In genomic region chr1:136561823-136562222, GRCm38 (mm10) we compare ENCODE assay signal across 17 mouse cellular contexts.
DNase-seq lines count a peak whose midpoint lies in the region; ATAC-seq and TF ChIP-seq lines count a peak whose summit lies in the region.
"Had no signal": no experiment of that assay in that cellular context is flagged by ENCODE, and none has a peak within 500 bp of the region (broad histone marks: within the 10 kb centered on the region; RNA-seq: fewer than 3 reads in every experiment).

No protein-coding gene starts in this region.

- H3K27me3 ChIP-seq in intestine, embryonic 14.5 days (replicated peaks; ENCODE audit: control insufficient read depth, insufficient read depth, low read length), result no peaks in the 10 kb centered on the region
- no peaks in the 10 kb centered on the region for H3K27me3 ChIP-seq in intestine, postnatal 0 days (replicated peaks; ENCODE audit: control insufficient read depth, insufficient read depth, low read length)
- H3K27me3 ChIP-seq in embryonic facial prominence, embryonic 11.5 days (ENCODE audit: control insufficient read depth, insufficient read depth, low read length), result no peaks in the 10 kb centered on the region
- H3K27me3 ChIP-seq in lung, embryonic 14.5 days (ENCODE audit: insufficient read depth, low read length), result no peaks in the 10 kb centered on the region
- no peaks in the 10 kb centered on the region for H3K27me3 ChIP-seq in stomach, embryonic 15.5 days (replicated peaks)
- H3K27me3 ChIP-seq in limb, embryonic 10.5 days (ENCODE audit: low read depth, poor library complexity, severe bottlenecking), result 0 out of 2 replicates have a peak, but pooled peaks cover 2% of the 10 kb centered on the region
- H3K27me3 ChIP-seq: embryonic facial prominence, embryonic 13.5 days; midbrain, embryonic 15.5 days had no signal

- WGBS in intestine, embryonic 14.5 days, result 17% methylated on average over 10 of the region's 10 CpGs
- WGBS in intestine, postnatal 0 days, result 15% methylated on average over 10 of the region's 10 CpGs
- WGBS in embryonic facial prominence, embryonic 11.5 days, result 44% methylated on average over 10 of the region's 10 CpGs
- 12% methylated on average over 10 of the region's 10 CpGs for WGBS in lung, embryonic 14.5 days
- 23% methylated on average over 10 of the region's 10 CpGs for WGBS in stomach, embryonic 15.5 days
- WGBS in limb, embryonic 10.5 days, result 68% methylated on average over 10 of the region's 10 CpGs

- H3K4me1 ChIP-seq in intestine, embryonic 14.5 days (replicated peaks; ENCODE audit: control insufficient read depth, insufficient read depth, low read length), result peaks cover 18% of the 10 kb centered on the region
- H3K4me1 ChIP-seq in intestine, postnatal 0 days (replicated peaks; ENCODE audit: control insufficient read depth, insufficient read depth, low read length), result no peaks in the 10 kb centered on the region
- peaks cover 2% of the 10 kb centered on the region; the same call in 1 of the 2 replicates for H3K4me1 ChIP-seq in embryonic facial prominence, embryonic 11.5 days (ENCODE audit: control insufficient read depth, insufficient read depth, low read length)
- H3K4me1 ChIP-seq in lung, embryonic 14.5 days (ENCODE audit: insufficient read depth), result peaks cover 23% of the 10 kb centered on the region
- no peaks in the 10 kb centered on the region for H3K4me1 ChIP-seq in stomach, embryonic 15.5 days
- peaks cover 24% of the 10 kb centered on the region for H3K4me1 ChIP-seq in limb, embryonic 10.5 days
- H3K4me1 ChIP-seq: midbrain, embryonic 15.5 days had no signal

- no peak for DNase-seq in intestine, embryonic 14.5 days (ENCODE audit: low spot score)
- peak; percentile 38 for DNase-seq in embryonic facial prominence, embryonic 11.5 days (ENCODE audit: low spot score)
- peak; percentile 75 for DNase-seq in lung, embryonic 14.5 days
- DNase-seq in limb, embryonic 10.5 days (ENCODE audit: low spot score), result no peak
- DNase-seq in urinary bladder, postnatal 10 days (ENCODE audit: low spot score), result no peak
- DNase-seq: cerebellum, postnatal 25 days; gastrocnemius, postnatal 10 days; kidney, adult 18-20 months; kidney, postnatal 4 days; layer of hippocampus, postnatal 36 days; right cerebral cortex, postnatal 25 days; thymus, adult 2 months had no signal

- no peak for TF ChIP-seq CTCF in intestine, postnatal 0 days (IDR thresholded peaks at IDR 0.05; ENCODE audit: low read depth)
- no peak for TF ChIP-seq CTCF in lung, embryonic 14.5 days (IDR thresholded peaks at IDR 0.05; ENCODE audit: low read depth)

- peak overlapping the region; percentile 22; the same call in 1 of the 2 replicates for H3K27ac ChIP-seq in intestine, embryonic 14.5 days (ENCODE audit: low read depth)
- no peak overlapping the region for H3K27ac ChIP-seq in intestine, postnatal 0 days (ENCODE audit: low read depth, low read length)
- H3K27ac ChIP-seq in embryonic facial prominence, embryonic 11.5 days (replicated peaks; ENCODE audit: low read depth, low read length), result peak overlapping the region; percentile 47; the same call in 1 of the 2 replicates
- peak overlapping the region; percentile 73 for H3K27ac ChIP-seq in lung, embryonic 14.5 days (ENCODE audit: low read depth)
- no peak overlapping the region for H3K27ac ChIP-seq in stomach, embryonic 15.5 days
- no peak overlapping the region for H3K27ac ChIP-seq in limb, embryonic 10.5 days
- H3K27ac ChIP-seq: embryonic facial prominence, embryonic 13.5 days; midbrain, embryonic 15.5 days had no signal

- H3K4me3 ChIP-seq in intestine, embryonic 14.5 days (ENCODE audit: low read depth, low read length), result no peak overlapping the region
- H3K4me3 ChIP-seq in intestine, postnatal 0 days (ENCODE audit: low read depth, low read length), result no peak overlapping the region
- H3K4me3 ChIP-seq in embryonic facial prominence, embryonic 11.5 days (ENCODE audit: low read depth, low read length), result no peak overlapping the region
- H3K4me3 ChIP-seq in lung, embryonic 14.5 days (ENCODE audit: low read depth, low read length), result no peak overlapping the region
- no peak overlapping the region for H3K4me3 ChIP-seq in stomach, embryonic 15.5 days (replicated peaks)
- H3K4me3 ChIP-seq in limb, embryonic 10.5 days, result no peak overlapping the region
- H3K4me3 ChIP-seq: embryonic facial prominence, embryonic 13.5 days; midbrain, embryonic 15.5 days had no signal

- H3K9me3 ChIP-seq in intestine, embryonic 14.5 days (ENCODE audit: control insufficient read depth, low read length), result no peaks in the 10 kb centered on the region
- H3K9me3 ChIP-seq in intestine, postnatal 0 days (ENCODE audit: control insufficient read depth), result no peaks in the 10 kb centered on the region
- no peaks in the 10 kb centered on the region for H3K9me3 ChIP-seq in embryonic facial prominence, embryonic 11.5 days (replicated peaks; ENCODE audit: control insufficient read depth, low read length)
- H3K9me3 ChIP-seq in lung, embryonic 14.5 days (ENCODE audit: low read depth, low read length), result no peaks in the 10 kb centered on the region
- H3K9me3 ChIP-seq in stomach, embryonic 15.5 days, result no peaks in the 10 kb centered on the region
- H3K9me3 ChIP-seq in limb, embryonic 10.5 days (replicated peaks), result no peaks in the 10 kb centered on the region
- H3K9me3 ChIP-seq: embryonic facial prominence, embryonic 13.5 days; midbrain, embryonic 15.5 days had no signal

- H3K9ac ChIP-seq in intestine, embryonic 14.5 days (ENCODE audit: low read length), result no peak overlapping the region
- H3K9ac ChIP-seq in intestine, postnatal 0 days (ENCODE audit: low read depth, low read length), result no peak overlapping the region
- H3K9ac ChIP-seq in embryonic facial prominence, embryonic 11.5 days (replicated peaks; ENCODE audit: low read length), result no peak overlapping the region
- no peak overlapping the region for H3K9ac ChIP-seq in lung, embryonic 14.5 days
- no peak overlapping the region for H3K9ac ChIP-seq in stomach, embryonic 15.5 days
- H3K9ac ChIP-seq: embryonic facial prominence, embryonic 13.5 days; midbrain, embryonic 15.5 days had no signal

- H3K4me2 ChIP-seq in intestine, embryonic 14.5 days (ENCODE audit: low read length), result peak overlapping the region; percentile 23
- no peak overlapping the region; the same call in 1 of the 2 replicates for H3K4me2 ChIP-seq in intestine, postnatal 0 days (replicated peaks; ENCODE audit: low read depth)
- H3K4me2 ChIP-seq in embryonic facial prominence, embryonic 11.5 days (ENCODE audit: low read depth, low read length), result no peak overlapping the region
- peak overlapping the region; percentile 37 for H3K4me2 ChIP-seq in lung, embryonic 14.5 days
- peak overlapping the region; percentile 25 for H3K4me2 ChIP-seq in stomach, embryonic 15.5 days
- H3K4me2 ChIP-seq: embryonic facial prominence, embryonic 13.5 days; liver, embryonic 11.5 days; midbrain, embryonic 15.5 days had no signal

- no peak for ATAC-seq in intestine, embryonic 14.5 days (replicated peaks; ENCODE audit: low FRiP score, low TSS enrichment, low read depth)
- ATAC-seq in intestine, postnatal 0 days, result no peak
- ATAC-seq in embryonic facial prominence, embryonic 11.5 days (replicated peaks; ENCODE audit: insufficient number of reproducible peaks, low FRiP score, low TSS enrichment, low read depth), result no peak
- peak; percentile 86 for ATAC-seq in lung, embryonic 14.5 days (ENCODE audit: insufficient read depth)
- ATAC-seq in stomach, embryonic 15.5 days (ENCODE audit: insufficient read depth, low FRiP score, low read depth), result peak; percentile 70; the same call in 1 of the 2 replicates
- ATAC-seq: midbrain, embryonic 15.5 days had no signal

- no peaks in the 10 kb centered on the region for H3K36me3 ChIP-seq in intestine, embryonic 14.5 days (ENCODE audit: control insufficient read depth, insufficient read depth, low read length)
- no peaks in the 10 kb centered on the region for H3K36me3 ChIP-seq in intestine, postnatal 0 days (ENCODE audit: control insufficient read depth, insufficient read depth)
- no peaks in the 10 kb centered on the region for H3K36me3 ChIP-seq in embryonic facial prominence, embryonic 11.5 days (replicated peaks; ENCODE audit: control insufficient read depth, insufficient read depth, low read depth, low read length)
- no peaks in the 10 kb centered on the region for H3K36me3 ChIP-seq in lung, embryonic 14.5 days (ENCODE audit: insufficient read depth)
- no peaks in the 10 kb centered on the region for H3K36me3 ChIP-seq in stomach, embryonic 15.5 days
- no peaks in the 10 kb centered on the region for H3K36me3 ChIP-seq in limb, embryonic 10.5 days
- H3K36me3 ChIP-seq: embryonic facial prominence, embryonic 13.5 days; midbrain, embryonic 15.5 days had no signal

Comparison
In these comparisons a context has a peak if more than half of its experiments do, and no peak if none do; other contexts are left out.
1. H3K27ac ChIP-seq: peak in intestine, embryonic 14.5 days (single experiment), embryonic facial prominence, embryonic 11.5 days (single experiment) and lung, embryonic 14.5 days (single experiment); none in intestine, postnatal 0 days (single experiment), stomach, embryonic 15.5 days (single experiment) and limb, embryonic 10.5 days (single experiment).
2. H3K4me2 ChIP-seq: peak in intestine, embryonic 14.5 days (single experiment), lung, embryonic 14.5 days (single experiment) and stomach, embryonic 15.5 days (single experiment); none in intestine, postnatal 0 days (single experiment) and embryonic facial prominence, embryonic 11.5 days (single experiment).
3. ATAC-seq: peak in lung, embryonic 14.5 days (single experiment) and stomach, embryonic 15.5 days (single experiment); none in intestine, embryonic 14.5 days (single experiment), intestine, postnatal 0 days (single experiment) and embryonic facial prominence, embryonic 11.5 days (single experiment).
4. DNase-seq: peak in embryonic facial prominence, embryonic 11.5 days (single experiment) and lung, embryonic 14.5 days (single experiment); none in intestine, embryonic 14.5 days (single experiment), limb, embryonic 10.5 days (single experiment) and urinary bladder, postnatal 10 days (single experiment).